Mouse (Mus musculus): Measurements from ENCODE around the gene Sh3pxd2a. TPM values are rescaled to one million over a fixed set of nuclear protein-coding genes. Genes with fewer than 3 reads are reported as not detected.

Sh3pxd2a gene
- polyA plus RNA-seq, 1 experiment, result 12.1 TPM

DNA sequence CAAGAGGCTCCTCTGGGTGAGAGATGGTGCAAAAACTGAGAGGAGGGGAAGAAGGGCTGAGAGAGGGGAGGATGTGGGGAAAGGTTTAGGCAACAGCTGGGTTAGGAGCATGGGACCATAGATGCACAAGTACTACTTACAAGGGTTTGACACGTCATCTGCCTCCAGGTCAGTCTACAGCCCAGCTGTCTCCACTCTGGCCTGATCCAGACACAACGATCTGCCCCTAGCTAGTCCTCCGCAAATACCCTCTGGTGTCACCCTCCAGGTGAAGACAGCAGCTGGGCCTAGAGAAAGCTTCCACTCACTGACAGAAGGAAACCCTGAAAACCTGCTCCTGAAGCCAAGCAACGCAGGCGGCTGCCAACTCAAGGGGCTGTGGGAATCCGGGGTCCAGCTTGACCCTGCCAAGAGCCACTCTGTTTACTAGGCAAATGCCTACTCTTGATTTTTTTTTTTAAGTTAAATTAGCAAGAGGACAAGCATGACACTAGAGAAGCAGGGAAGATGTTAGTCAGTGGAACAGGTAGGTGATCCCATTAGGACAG is 50.7 kb downstream of the Sh3pxd2a start:
- H3K27ac ChIP-seq (ENCODE audit: insufficient read depth, low read length), result no peak overlapping the region
- H3K36me3 ChIP-seq (ENCODE audit: control insufficient read depth, insufficient read depth, low read length), result peaks cover 3% of the 10 kb centered on the region; the same call in 1 of the 2 replicates
- H3K4me1 ChIP-seq (ENCODE audit: control insufficient read depth, insufficient read depth, insufficient read length), result peaks cover 22% of the 10 kb centered on the region
- TF ChIP-seq POLR2A (IDR thresholded peaks at IDR 0.05; ENCODE audit: low read depth, low read length) (no peak), CTCF (IDR thresholded peaks at IDR 0.05; ENCODE audit: extremely low read depth, insufficient read depth, insufficient read length, insufficient replicate concordance) (no peak)
- H3K4me3 ChIP-seq (ENCODE audit: extremely low read depth, insufficient read depth, insufficient read length), result no peak overlapping the region
- 91% methylated on average over 6 of the region's 6 CpGs for WGBS
- no peak for DNase-seq (ENCODE audit: low read depth in 1 of 2, low spot score in 2 of 2)
- H3K27me3 ChIP-seq (ENCODE audit: control insufficient read depth, insufficient read depth, low read length), result no peaks in the 10 kb centered on the region

- 68% methylated on average over 11 of the region's 11 CpGs for WGBS
- TF ChIP-seq CTCF (IDR thresholded peaks at IDR 0.05; ENCODE audit: extremely low read depth, insufficient read depth, insufficient read length, insufficient replicate concordance), result peak; percentile 35; the same call in 1 of the 2 replicates
- no peak for TF ChIP-seq POLR2A (IDR thresholded peaks at IDR 0.05; ENCODE audit: low read depth, low read length)
- peak; percentile 12 to 66 for DNase-seq (ENCODE audit: low read depth in 1 of 2, low spot score in 2 of 2)
- H3K36me3 ChIP-seq (ENCODE audit: control insufficient read depth, insufficient read depth, low read length), result peaks cover 3% of the 10 kb centered on the region; the same call in 1 of the 2 replicates
- no peak overlapping the region for H3K4me3 ChIP-seq (ENCODE audit: extremely low read depth, insufficient read depth, insufficient read length)
- no peaks in the 10 kb centered on the region for H3K27me3 ChIP-seq (ENCODE audit: control insufficient read depth, insufficient read depth, low read length)
- H3K27ac ChIP-seq (ENCODE audit: insufficient read depth, low read length), result no peak overlapping the region
- peaks cover 22% of the 10 kb centered on the region for H3K4me1 ChIP-seq (ENCODE audit: control insufficient read depth, insufficient read depth, insufficient read length)
These were observed 51.5 kb downstream of the Sh3pxd2a start for GRCm38 (mm10) chr19:47412566-47413248.

DNA sequence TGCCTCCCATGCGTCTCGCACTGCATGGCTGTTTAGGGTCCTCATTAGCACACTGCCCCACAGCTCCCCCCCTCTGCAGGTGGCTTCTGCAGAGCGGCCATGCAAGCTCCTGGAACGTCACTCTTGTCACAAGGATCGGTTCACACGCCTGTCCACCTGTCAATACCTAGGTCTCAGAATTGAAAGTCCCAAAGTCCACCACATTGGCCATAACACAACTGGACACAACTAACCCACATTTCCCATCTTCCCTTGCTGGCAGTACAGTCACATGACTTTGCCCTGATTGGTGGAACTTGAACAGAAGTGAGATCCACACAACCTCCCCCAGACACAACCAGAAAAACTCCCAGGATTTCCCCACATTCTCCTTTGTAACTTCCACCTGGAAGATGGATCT is 53.9 kb downstream of the Sh3pxd2a start:
- 94% methylated on average over 6 of the region's 6 CpGs for WGBS
- no peak overlapping the region for H3K4me3 ChIP-seq (ENCODE audit: extremely low read depth, insufficient read depth, insufficient read length)

GRCm38 (mm10) chr19:47409142-47409541 is 55.1 kb downstream of the Sh3pxd2a start:
- no peak overlapping the region for H3K27ac ChIP-seq (ENCODE audit: insufficient read depth, low read length)
- peaks cover 3% of the 10 kb centered on the region; the same call in 1 of the 2 replicates for H3K36me3 ChIP-seq (ENCODE audit: control insufficient read depth, insufficient read depth, low read length)
- no peaks in the 10 kb centered on the region for H3K27me3 ChIP-seq (ENCODE audit: control insufficient read depth, insufficient read depth, low read length)
- DNase-seq (ENCODE audit: low read depth in 1 of 2, low spot score in 2 of 2), result no peak
- H3K4me3 ChIP-seq (ENCODE audit: extremely low read depth, insufficient read depth, insufficient read length), result no peak overlapping the region
- TF ChIP-seq POLR2A (IDR thresholded peaks at IDR 0.05; ENCODE audit: low read depth, low read length) (no peak), CTCF (IDR thresholded peaks at IDR 0.05; ENCODE audit: extremely low read depth, insufficient read depth, insufficient read length, insufficient replicate concordance) (no peak)
- H3K4me1 ChIP-seq (ENCODE audit: control insufficient read depth, insufficient read depth, insufficient read length), result peaks cover 12% of the 10 kb centered on the region; the same call in 1 of the 2 replicates

More for the DNA sequence above, 53.9 kb downstream of the Sh3pxd2a start:
- Histone ChIP-seq H3K27me3 (ENCODE audit: control insufficient read depth, insufficient read depth, low read length) (no peaks in the 10 kb centered on the region), H3K27ac (ENCODE audit: insufficient read depth, low read length) (no peak overlapping the region), H3K36me3 (ENCODE audit: control insufficient read depth, insufficient read depth, low read length) (peaks cover 3% of the 10 kb centered on the region; the same call in 1 of the 2 replicates), H3K4me1 (ENCODE audit: control insufficient read depth, insufficient read depth, insufficient read length) (peaks cover 23% of the 10 kb centered on the region)
- no peak for DNase-seq (ENCODE audit: low read depth in 1 of 2, low spot score in 2 of 2)
- no peak for TF ChIP-seq POLR2A (IDR thresholded peaks at IDR 0.05; ENCODE audit: low read depth, low read length)
- no peak for TF ChIP-seq CTCF (IDR thresholded peaks at IDR 0.05; ENCODE audit: extremely low read depth, insufficient read depth, insufficient read length, insufficient replicate concordance)

DNA sequence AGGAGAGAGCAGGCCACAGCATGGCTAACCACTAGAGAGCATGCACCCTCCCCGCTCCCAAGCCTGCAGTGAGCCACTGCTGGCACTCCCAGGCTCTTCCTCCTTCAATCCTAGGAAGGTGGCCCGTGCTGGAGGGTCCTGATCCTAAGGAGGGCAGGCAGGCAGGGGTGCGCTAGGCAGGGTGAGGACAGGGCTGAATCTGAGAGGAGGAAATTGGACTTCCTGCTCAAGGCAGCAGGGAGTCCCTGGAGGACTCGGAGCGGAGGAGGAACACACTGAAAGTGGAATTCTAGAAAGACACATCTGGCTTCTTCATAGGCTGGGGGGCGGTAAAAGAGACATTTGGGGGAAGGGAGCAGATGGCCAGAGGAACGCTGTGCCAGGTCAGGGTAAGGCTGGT is 55.5 kb downstream of the Sh3pxd2a start:
- peaks cover 10% of the 10 kb centered on the region; the same call in 1 of the 2 replicates for H3K4me1 ChIP-seq (ENCODE audit: control insufficient read depth, insufficient read depth, insufficient read length)
- DNase-seq (ENCODE audit: low read depth in 1 of 2, low spot score in 2 of 2), result no peak
- H3K36me3 ChIP-seq (ENCODE audit: control insufficient read depth, insufficient read depth, low read length), result peaks cover 3% of the 10 kb centered on the region; the same call in 1 of the 2 replicates
- H3K27ac ChIP-seq (ENCODE audit: insufficient read depth, low read length), result no peak overlapping the region
- no peaks in the 10 kb centered on the region for H3K27me3 ChIP-seq (ENCODE audit: control insufficient read depth, insufficient read depth, low read length)
- no peak overlapping the region for H3K4me3 ChIP-seq (ENCODE audit: extremely low read depth, insufficient read depth, insufficient read length)
- WGBS, result 78% methylated on average over 7 of the region's 7 CpGs
- TF ChIP-seq POLR2A (IDR thresholded peaks at IDR 0.05; ENCODE audit: low read depth, low read length) (no peak), CTCF (IDR thresholded peaks at IDR 0.05; ENCODE audit: extremely low read depth, insufficient read depth, insufficient read length, insufficient replicate concordance) (no peak)

- no peak for TF ChIP-seq POLR2A (IDR thresholded peaks at IDR 0.05; ENCODE audit: low read depth, low read length)
- TF ChIP-seq CTCF (IDR thresholded peaks at IDR 0.05; ENCODE audit: extremely low read depth, insufficient read depth, insufficient read length, insufficient replicate concordance), result no peak
- Histone ChIP-seq H3K27ac (ENCODE audit: insufficient read depth, low read length) (no peak overlapping the region), H3K27me3 (ENCODE audit: control insufficient read depth, insufficient read depth, low read length) (no peaks in the 10 kb centered on the region), H3K4me3 (ENCODE audit: extremely low read depth, insufficient read depth, insufficient read length) (no peak overlapping the region), H3K36me3 (ENCODE audit: control insufficient read depth, insufficient read depth, low read length) (peaks cover 3% of the 10 kb centered on the region; the same call in 1 of the 2 replicates), H3K4me1 (ENCODE audit: control insufficient read depth, insufficient read depth, insufficient read length) (peaks cover 7% of the 10 kb centered on the region; the same call in 1 of the 2 replicates)
- 97% methylated on average over 6 of the region's 6 CpGs for WGBS
- no peak for DNase-seq (ENCODE audit: low read depth in 1 of 2, low spot score in 2 of 2)
These were observed 56.9 kb downstream of the Sh3pxd2a start for GRCm38 (mm10) chr19:47407332-47407731.

- Histone ChIP-seq H3K4me1 (ENCODE audit: control insufficient read depth, insufficient read depth, insufficient read length) (peaks cover 7% of the 10 kb centered on the region; the same call in 1 of the 2 replicates), H3K4me3 (ENCODE audit: extremely low read depth, insufficient read depth, insufficient read length) (no peak overlapping the region), H3K36me3 (ENCODE audit: control insufficient read depth, insufficient read depth, low read length) (no peaks in the 10 kb centered on the region), H3K27ac (ENCODE audit: insufficient read depth, low read length) (no peak overlapping the region), H3K27me3 (ENCODE audit: control insufficient read depth, insufficient read depth, low read length) (no peaks in the 10 kb centered on the region)
- no peak for DNase-seq (ENCODE audit: low read depth in 1 of 2, low spot score in 2 of 2)
- TF ChIP-seq POLR2A (IDR thresholded peaks at IDR 0.05; ENCODE audit: low read depth, low read length) (no peak), CTCF (IDR thresholded peaks at IDR 0.05; ENCODE audit: extremely low read depth, insufficient read depth, insufficient read length, insufficient replicate concordance) (no peak)
- WGBS, result 63% methylated on average over 6 of the region's 6 CpGs
These were observed 57.7 kb downstream of the Sh3pxd2a start for GRCm38 (mm10) chr19:47406524-47406923.
